Mouse (Mus musculus) lung, postnatal 25 days (tissue): Measurements from ENCODE around the gene Magi1.

Experiments used
- DNase-seq: peaks from one replicate; pipeline ENCODE4 v3.0.0; 2022; ENCODE audit warnings: low spot score

Gene Magi1

GRCm38 (mm10) chr6:94256982-94257830, 26.5 kb downstream of the Magi1 start:
- no peak for DNase-seq

- no peak for DNase-seq
Observed at GRCm38 (mm10) chr6:94253943-94254342, 29.8 kb downstream of the Magi1 start.

DNA sequence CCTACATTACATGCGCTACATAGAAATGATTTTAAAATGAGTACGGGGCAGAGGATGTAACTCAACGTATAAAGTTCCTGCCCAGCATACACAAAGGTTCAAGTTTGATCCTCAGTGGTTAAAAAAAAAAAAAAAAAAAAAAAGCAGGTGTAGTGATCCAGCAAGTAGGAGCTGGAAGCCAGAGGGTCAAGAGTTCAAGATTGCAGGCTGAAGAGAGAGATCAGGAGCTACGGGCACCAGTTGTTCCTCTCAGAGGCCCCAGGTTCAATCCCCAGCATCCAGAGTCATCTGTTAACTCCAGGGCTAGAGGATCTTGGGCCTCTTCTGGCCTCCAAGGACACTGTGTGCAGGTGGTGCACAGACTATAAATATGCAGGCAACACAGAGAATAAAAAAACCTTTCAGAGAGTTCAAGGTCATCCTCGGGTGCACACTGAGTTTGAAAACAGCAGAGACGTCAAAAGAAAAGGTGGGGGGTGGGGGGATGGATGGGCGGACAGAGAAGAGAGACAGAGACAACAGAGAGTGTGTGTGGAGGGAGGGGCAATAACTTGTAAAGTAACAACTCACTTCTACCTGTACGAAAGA, 32.3 kb downstream of the Magi1 start:
- no peak for DNase-seq

- no peak for DNase-seq
Observed at GRCm38 (mm10) chr6:94249286-94249790, 34.4 kb downstream of the Magi1 start.

- DNase-seq: peak; percentile 25
Observed at GRCm38 (mm10) chr6:94241251-94241650, 42.5 kb downstream of the Magi1 start.

- no peak for DNase-seq
Observed at GRCm38 (mm10) chr6:94238643-94239042, 45.1 kb downstream of the Magi1 start.

GRCm38 (mm10) chr6:94236899-94237298, 46.8 kb downstream of the Magi1 start:
- DNase-seq: no peak

- DNase-seq: no peak
Observed at GRCm38 (mm10) chr6:94232243-94232785, 51.4 kb downstream of the Magi1 start.

GRCm38 (mm10) chr6:94231831-94232230, 51.9 kb downstream of the Magi1 start:
- DNase-seq: no peak

DNA sequence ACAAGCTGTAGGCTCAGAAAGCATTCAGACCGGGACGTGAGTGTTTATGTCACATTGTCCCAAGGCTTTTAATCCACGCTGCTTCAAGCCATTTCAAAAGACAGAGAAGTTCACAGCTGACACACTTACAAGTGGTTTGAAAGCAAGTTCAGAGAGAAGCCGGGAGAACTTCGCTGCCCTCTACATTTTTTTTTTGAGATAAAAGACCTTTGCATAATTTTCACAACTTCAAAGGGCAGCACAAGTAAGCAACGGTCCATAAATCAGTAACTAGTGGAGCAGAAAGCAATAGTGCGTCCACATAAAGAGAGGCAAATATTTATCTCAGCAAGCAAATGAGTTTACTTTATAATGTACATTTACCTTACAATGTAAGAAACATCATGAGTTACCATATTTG, 52.4 kb downstream of the Magi1 start:
- no peak for DNase-seq

GRCm38 (mm10) chr6:94230918-94231317, 52.8 kb downstream of the Magi1 start:
- DNase-seq: peak; percentile 34

GRCm38 (mm10) chr6:94230129-94230528, 53.6 kb downstream of the Magi1 start:
- DNase-seq: no peak

- no peak for DNase-seq
Observed at GRCm38 (mm10) chr6:94226262-94226661, 57.5 kb downstream of the Magi1 start.

DNA sequence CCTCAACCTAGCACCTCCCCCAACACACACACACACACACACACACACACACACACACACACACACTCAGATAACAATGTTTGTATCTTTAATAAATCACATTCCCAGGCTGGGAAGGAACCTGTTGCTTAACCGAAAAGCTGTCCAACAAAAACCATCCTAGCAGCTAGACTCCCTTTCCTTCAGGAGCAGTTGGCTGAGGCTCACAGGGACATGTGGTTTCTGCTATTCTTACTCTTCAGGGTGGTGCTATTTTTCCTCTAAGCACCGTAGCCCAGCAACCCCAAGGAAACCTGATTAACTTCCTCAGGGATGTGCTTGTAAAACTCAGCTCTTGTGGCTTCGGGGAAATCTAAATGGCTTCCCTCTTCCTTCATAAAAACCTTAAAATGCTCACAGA, 57.9 kb downstream of the Magi1 start:
- DNase-seq: peak; percentile 37

DNA sequence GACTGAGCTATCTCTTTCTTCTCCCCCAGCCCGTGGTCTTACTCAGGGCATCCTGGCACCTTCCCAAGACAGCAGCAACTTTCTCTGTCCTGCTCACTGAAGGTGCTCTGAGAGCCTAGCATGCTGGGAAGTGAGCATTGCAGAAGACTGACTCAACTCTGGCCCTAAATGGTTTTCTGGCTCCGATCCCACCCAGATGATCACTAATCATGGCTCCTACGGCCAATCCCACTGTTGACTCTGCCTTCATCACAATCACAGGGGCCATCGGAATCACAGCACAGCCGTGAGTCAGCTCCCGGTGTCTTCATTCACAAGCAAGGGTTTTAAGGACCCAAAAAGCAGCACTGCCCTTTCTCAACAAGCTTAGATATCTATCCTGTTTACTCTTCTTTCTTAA, 58.6 kb downstream of the Magi1 start:
- no peak for DNase-seq

DNA sequence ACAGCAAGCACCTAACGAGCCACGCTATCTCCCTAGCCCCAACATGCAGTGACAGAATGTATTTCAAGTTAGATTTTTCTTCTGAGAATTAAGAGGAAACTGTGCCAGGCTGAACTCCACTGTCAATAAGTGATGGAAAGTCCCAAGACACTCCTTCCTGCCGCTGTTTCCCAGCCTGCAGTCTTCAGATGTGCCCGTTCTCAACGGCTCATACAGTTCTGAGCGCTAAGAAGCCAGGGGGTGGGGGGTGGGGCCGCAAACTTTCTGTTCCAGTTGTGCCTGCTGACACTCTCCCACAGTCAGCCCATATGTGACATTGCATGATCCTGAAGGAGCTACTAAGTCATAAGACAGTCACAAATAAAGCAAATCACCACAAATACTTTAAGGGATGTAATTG, 61.5 kb downstream of the Magi1 start:
- no peak for DNase-seq

DNA sequence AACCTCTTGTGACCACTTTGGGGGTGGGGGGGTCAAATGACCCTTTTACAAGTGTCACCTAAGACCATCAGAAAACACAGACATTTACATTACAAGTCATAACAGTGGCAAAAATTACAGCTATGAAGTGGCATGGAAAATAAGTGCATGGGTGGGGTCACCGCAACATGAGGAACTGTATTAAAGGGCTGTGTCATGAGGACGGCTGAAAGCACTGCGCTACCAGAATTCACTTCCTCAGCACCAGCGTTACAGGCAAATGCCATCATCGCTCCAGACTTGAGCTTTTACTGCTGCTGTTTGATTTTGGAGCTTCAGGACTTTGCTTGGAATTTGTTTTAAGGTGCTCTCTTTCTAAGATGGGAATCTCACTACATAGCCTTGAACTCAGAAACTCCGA, 62.0 kb downstream of the Magi1 start:
- no peak for DNase-seq

- DNase-seq: peak; percentile 26
Observed at GRCm38 (mm10) chr6:94218076-94218475, 65.6 kb downstream of the Magi1 start.

- DNase-seq: peak; percentile 43
Observed at GRCm38 (mm10) chr6:94215834-94216233, 67.9 kb downstream of the Magi1 start.

DNA sequence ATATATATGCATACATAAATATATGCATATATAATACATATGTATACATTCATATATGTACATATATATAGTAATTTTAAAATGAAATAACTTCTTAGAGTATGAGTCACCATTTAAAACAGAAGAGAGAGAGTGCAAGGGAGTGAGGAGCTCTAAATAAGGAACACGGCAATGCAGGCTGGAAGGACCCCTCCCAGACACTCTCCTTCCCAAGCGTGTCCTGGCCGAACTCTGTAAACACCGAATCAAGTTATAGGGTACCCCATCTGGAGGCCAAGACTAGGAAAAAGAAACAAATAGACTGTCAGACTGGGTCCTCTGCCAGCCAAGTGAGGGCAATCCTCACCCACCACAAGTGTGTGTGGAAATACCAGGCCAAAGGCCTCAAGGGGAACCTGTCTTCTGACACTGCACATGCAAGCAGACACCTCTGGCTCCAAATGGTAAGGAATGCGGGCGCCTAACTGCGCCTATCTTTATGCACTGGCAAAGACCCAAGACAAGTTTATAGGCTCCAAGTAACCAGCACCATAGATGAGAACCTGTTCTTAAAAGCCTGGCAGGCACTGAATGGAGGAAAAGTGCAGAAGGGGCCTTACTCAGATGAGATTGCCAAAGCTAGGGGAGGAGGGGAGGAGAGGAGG, 68.7 kb downstream of the Magi1 start:
- no peak for DNase-seq

DNA sequence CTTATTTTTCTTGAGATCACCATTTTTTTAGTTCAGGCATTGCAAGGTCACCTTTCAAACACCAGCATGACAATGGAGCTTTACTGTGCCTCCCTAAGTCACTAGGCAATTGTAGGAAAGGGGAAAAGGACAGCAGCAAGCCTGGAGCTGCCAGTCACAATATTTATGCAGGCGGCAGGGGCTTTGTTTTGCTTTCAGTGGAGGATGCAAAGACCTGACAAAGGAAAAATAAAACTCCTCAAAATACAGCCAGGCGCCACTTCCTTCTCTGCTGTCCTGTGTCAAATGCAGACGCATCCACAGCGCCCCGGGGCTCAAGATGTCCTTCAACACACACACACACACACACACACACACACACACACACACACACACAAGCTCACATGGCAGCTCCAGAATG, 77.8 kb downstream of the Magi1 start:
- no peak for DNase-seq

DNA sequence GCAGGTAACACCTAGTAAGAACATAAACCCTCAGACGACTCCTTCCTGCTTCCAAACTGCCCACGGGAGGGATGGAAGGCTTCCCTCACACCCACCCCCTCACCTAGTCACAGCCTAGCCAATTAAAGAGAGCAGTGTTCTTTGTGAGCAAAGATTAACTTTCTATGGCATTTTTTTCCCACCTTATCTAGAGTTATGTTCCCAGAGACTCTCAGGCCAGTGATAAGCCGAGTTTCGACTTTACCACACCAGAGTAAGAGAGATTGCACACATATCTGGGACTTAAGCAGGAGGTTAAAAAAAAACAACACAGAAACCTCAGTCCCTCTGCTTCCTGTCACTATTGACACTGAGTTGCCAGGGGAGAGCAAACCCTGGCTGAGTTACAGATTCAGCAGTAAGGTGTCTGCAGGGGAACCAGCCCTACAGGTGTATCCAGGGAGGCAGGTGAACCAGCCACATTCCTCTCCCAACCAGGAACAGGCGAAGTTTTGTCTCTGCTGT, 80.0 kb downstream of the Magi1 start:
- peak; percentile 63 for DNase-seq
